Mouse (Mus musculus): ENCODE results near the gene Mast4.

- no peak for TF ChIP-seq CTCF (IDR thresholded peaks at IDR 0.05 in 2 of 3, conservative IDR thresholded peaks at IDR 0.05 in 1 of 3; ENCODE audit: control insufficient read depth in 1 of 3, insufficient read depth in 1 of 3, low read depth in 2 of 3, low read length in 3 of 3, poor library complexity in 1 of 3, severe bottlenecking in 1 of 3)
- no peak for TF ChIP-seq UBTF (IDR thresholded peaks at IDR 0.05; ENCODE audit: borderline replicate concordance, insufficient read depth, low read depth, low read length)
- no peak for TF ChIP-seq BHLHE40 (IDR thresholded peaks at IDR 0.05; ENCODE audit: borderline replicate concordance, low read depth, low read length)
- TF ChIP-seq MAX (IDR thresholded peaks at IDR 0.05; ENCODE audit: low read length), result no peak
These were observed 123.6 kb downstream of the Mast4 start for GRCm38 (mm10) chr13:103210746-103211145.

Data from MEL (cell line).